Comparison of ENCODE assay signal across 29 mouse cellular contexts in the genomic region with DNA sequence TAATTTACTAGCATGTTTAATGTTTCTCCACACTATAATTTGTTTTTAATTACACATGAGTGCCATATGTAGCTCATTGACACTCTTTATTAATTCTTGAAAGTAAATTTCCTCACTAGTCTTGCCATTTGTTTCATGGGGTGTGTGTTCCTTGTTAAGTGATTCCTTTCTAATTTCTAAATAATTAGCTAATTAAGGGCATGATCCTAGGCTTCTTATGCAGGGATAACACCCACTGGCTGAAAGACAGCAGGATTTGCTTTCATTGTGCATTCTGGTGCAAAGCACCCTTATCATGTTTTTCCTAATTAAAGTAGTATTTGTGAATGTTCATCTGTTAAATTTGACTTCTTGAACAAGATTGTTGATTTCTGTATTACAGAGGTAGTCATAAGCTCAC.
"Had no signal": no experiment of that assay in that cellular context is flagged by ENCODE, and none has a peak within 500 bp of the region (broad histone marks: within the 10 kb centered on the region; RNA-seq: fewer than 3 reads in every experiment).

No protein-coding gene starts in this region.

- H3K27me3 ChIP-seq: heart, embryonic 13.5 days; heart, embryonic 15.5 days; hindbrain, embryonic 13.5 days; hindbrain, embryonic 15.5 days; kidney, embryonic 15.5 days; limb, embryonic 12.5 days; liver, embryonic 13.5 days; liver, embryonic 15.5 days had no signal

- H3K4me1 ChIP-seq: heart, embryonic 13.5 days; heart, embryonic 15.5 days; hindbrain, embryonic 13.5 days; hindbrain, embryonic 15.5 days; kidney, embryonic 15.5 days; limb, embryonic 10.5 days; limb, embryonic 12.5 days; liver, embryonic 13.5 days; liver, embryonic 15.5 days had no signal

- H3K4me3 ChIP-seq: gastrocnemius, adult 2 months; heart, embryonic 13.5 days; heart, embryonic 15.5 days; hindbrain, embryonic 13.5 days; hindbrain, embryonic 15.5 days; kidney, embryonic 15.5 days; layer of hippocampus, adult 2 months; left cerebral cortex, adult 2 months; limb, embryonic 10.5 days; limb, embryonic 12.5 days; liver, embryonic 13.5 days; liver, embryonic 15.5 days had no signal

- H3K4me2 ChIP-seq: heart, embryonic 11.5 days; heart, embryonic 13.5 days; heart, embryonic 15.5 days; hindbrain, embryonic 13.5 days; hindbrain, embryonic 15.5 days; kidney, embryonic 15.5 days; limb, embryonic 12.5 days; liver, embryonic 11.5 days; liver, embryonic 13.5 days; liver, embryonic 15.5 days had no signal

- ATAC-seq: hindbrain, postnatal 0 days; intestine, embryonic 16.5 days; liver, postnatal 0 days had no signal

- H3K27ac ChIP-seq: gastrocnemius, adult 2 months; heart, embryonic 13.5 days; heart, embryonic 15.5 days; hindbrain, embryonic 13.5 days; hindbrain, embryonic 15.5 days; hindbrain, postnatal 0 days; kidney, embryonic 15.5 days; kidney, postnatal 0 days; layer of hippocampus, adult 2 months; left cerebral cortex, adult 2 months; limb, embryonic 10.5 days; limb, embryonic 12.5 days; liver, embryonic 13.5 days; liver, embryonic 15.5 days had no signal

- H3K9me3 ChIP-seq: heart, embryonic 13.5 days; heart, embryonic 15.5 days; hindbrain, embryonic 13.5 days; hindbrain, embryonic 15.5 days; kidney, embryonic 15.5 days; limb, embryonic 10.5 days; limb, embryonic 12.5 days; liver, embryonic 13.5 days; liver, embryonic 15.5 days had no signal

- H3K36me3 ChIP-seq: heart, embryonic 13.5 days; heart, embryonic 15.5 days; hindbrain, embryonic 13.5 days; hindbrain, embryonic 15.5 days; kidney, embryonic 15.5 days; limb, embryonic 10.5 days; limb, embryonic 12.5 days; liver, embryonic 13.5 days; liver, embryonic 15.5 days had no signal

- H3K9ac ChIP-seq: heart, embryonic 13.5 days; heart, embryonic 15.5 days; hindbrain, embryonic 13.5 days; hindbrain, embryonic 15.5 days; kidney, embryonic 15.5 days; limb, embryonic 12.5 days; liver, embryonic 13.5 days; liver, embryonic 15.5 days; liver, postnatal 0 days had no signal

- DNase-seq: gastrocnemius, adult 2 months; gastrocnemius, postnatal 10 days; gastrocnemius, postnatal 25 days; heart, adult 18-20 months; heart, postnatal 14 days; heart, postnatal 36 days; kidney, adult 11 months; kidney, adult 2 months; kidney, adult 9 months; kidney, postnatal 14 days; kidney, postnatal 4 days; liver; liver, embryonic 13.5 days; liver, postnatal 0 days had no signal
